Mouse (Mus musculus) intestine, embryonic 14.5 days (tissue): Measurements from ENCODE around the gene Prrt1. TPM values are rescaled to one million over a fixed set of nuclear protein-coding genes. Genes with fewer than 3 reads are reported as not detected.
A peak's percentile ranks its signal among the peaks of the same experiment; 100 is the strongest.

Experiments
- ATAC-seq: fragments of 200-750 bp; cut with Nextera tagmentation; replicated peaks from 2 replicates; pipeline ENCODE4 v1.8.0; 2017; ENCODE audit warnings: low read depth, moderate number of reproducible peaks, moderate TSS enrichment, moderate library complexity; ENCODE audit not compliant: low FRiP score, low TSS enrichment
- DNase-seq: peaks from one replicate; pipeline ENCODE4 v3.0.0-alpha.2; 2018; ENCODE audit warnings: low spot score
- H3K27ac ChIP-seq: fragments of 300-500 bp; sonication (generic); 2 replicates; pipeline ENCODE4 v1.5.1; 2014; ENCODE audit warnings: low read depth, mild to moderate bottlenecking, control low read depth
- H3K27me3 ChIP-seq: fragments of 300-500 bp; sonication (generic); replicated peaks from 2 replicates; pipeline ENCODE4 v1.6.1; 2014; ENCODE audit warnings: low read length, control low read depth; ENCODE audit not compliant: control insufficient read depth, insufficient read depth
- H3K36me3 ChIP-seq: fragments of 300-500 bp; sonication (generic); 2 replicates; pipeline ENCODE4 v1.6.1; 2014; ENCODE audit warnings: low read length, control low read depth; ENCODE audit not compliant: control insufficient read depth, insufficient read depth
- H3K4me1 ChIP-seq: fragments of 300-500 bp; sonication (generic); replicated peaks from 2 replicates; pipeline ENCODE4 v1.6.1; 2014; ENCODE audit warnings: low read length, control low read depth, mixed read lengths; ENCODE audit not compliant: control insufficient read depth, insufficient read depth
- H3K4me2 ChIP-seq: fragments of 300-500 bp; sonication (generic); 2 replicates; pipeline ENCODE4 v1.6.1; 2014; ENCODE audit warnings: low read length
- H3K4me3 ChIP-seq: fragments of 300-500 bp; sonication (generic); 2 replicates; pipeline ENCODE4 v1.5.1; 2014; ENCODE audit warnings: low read depth, low read length, control low read depth, mixed read lengths
- H3K9ac ChIP-seq: fragments of 300-500 bp; sonication (generic); 2 replicates; pipeline ENCODE4 v1.6.1; 2014; ENCODE audit warnings: mild to moderate bottlenecking, low read length
- H3K9me3 ChIP-seq: fragments of 300-500 bp; sonication (generic); 2 replicates; pipeline ENCODE4 v1.6.1; 2016; ENCODE audit warnings: low read length, control low read depth; ENCODE audit not compliant: control insufficient read depth
- WGBS: fragments of 180-500 bp; shearing (Covaris S2); extraction: QIAGEN DNeasy Blood & Tissue Kit; methylation state at CpG from one replicate; pipeline ENCODE4 v1.1.7; 2014; 5-methylcytosine and 5-hydroxymethylcytosine counted together
- polyA plus RNA-seq: library from polyadenylated mRNA; unstranded; fragments of >200 nt; fragmentation: Nextera tagmentation; extraction: Ambion mirVana; gene quantifications from 2 replicates; pipeline ENCODE4 v1.2.1, GENCODE M21; 2014

Prrt1 gene
- polyA plus RNA-seq, 1 experiment from 2014 or later, result 0.53 TPM

- Histone ChIP-seq H3K9me3 (no peaks in the 10 kb centered on the region), H3K9ac (no peak overlapping the region), H3K4me2 (no peak overlapping the region), H3K27me3 (no peaks in the 10 kb centered on the region), H3K4me1 (no peaks in the 10 kb centered on the region), H3K36me3 (peaks cover 67% of the 10 kb centered on the region), H3K27ac (no peak overlapping the region), H3K4me3 (no peak overlapping the region)
- WGBS, result 22% methylated on average over 6 of the region's 6 CpGs
- no peak for ATAC-seq
- peak; percentile 79 for DNase-seq
Observed at GRCm38 (mm10) chr17:34618999-34619398, 10.3 kb upstream of the Prrt1 start.

DNA sequence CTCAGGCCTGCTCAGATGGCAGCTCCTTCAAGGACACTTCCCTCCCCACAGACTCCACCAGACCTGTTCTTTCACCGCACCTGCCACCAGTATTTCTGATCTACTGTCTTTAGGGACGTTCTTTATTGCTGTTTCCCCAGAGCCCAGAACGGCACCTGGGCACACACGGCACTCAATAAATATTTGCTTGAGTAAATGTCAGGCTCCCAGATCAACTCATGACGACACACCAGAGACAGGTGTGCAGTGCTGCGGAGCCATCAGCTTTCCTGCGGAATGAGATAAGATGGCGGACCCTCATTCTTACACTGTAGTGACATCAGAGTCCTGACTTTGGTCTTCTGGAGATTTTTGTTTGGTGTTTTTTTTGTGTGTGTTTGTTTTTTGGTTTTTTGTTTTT, 8.3 kb upstream of the Prrt1 start:
- DNase-seq (no peak), ATAC-seq (no peak)
- Histone ChIP-seq H3K4me1 (peaks cover under 1% of the 10 kb centered on the region; the same call in 1 of the 2 replicates), H3K9me3 (no peaks in the 10 kb centered on the region), H3K27me3 (no peaks in the 10 kb centered on the region), H3K4me3 (no peak overlapping the region), H3K4me2 (no peak overlapping the region), H3K27ac (no peak overlapping the region), H3K9ac (no peak overlapping the region), H3K36me3 (peaks cover 55% of the 10 kb centered on the region)
- WGBS, result 80% methylated on average over 8 of the region's 8 CpGs

DNA sequence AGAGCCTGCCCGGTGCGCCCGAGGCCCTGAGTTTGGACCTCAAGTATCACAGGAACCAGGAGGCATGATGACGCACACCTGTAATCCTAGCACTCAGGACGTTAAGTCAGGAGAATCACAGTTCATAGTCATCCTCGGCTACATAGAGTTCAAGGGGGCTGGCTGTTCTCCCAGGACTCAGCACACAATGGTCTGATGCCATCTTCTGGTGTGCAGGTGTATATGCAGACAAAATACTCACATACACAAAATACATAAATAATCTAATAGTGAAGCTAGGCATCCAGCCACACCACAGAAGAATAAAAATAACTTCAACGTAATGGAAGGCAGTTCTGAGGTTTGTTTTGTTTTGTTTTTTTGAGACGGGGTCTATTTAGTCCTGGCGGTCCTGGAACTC, 6.2 kb upstream of the Prrt1 start:
- Histone ChIP-seq H3K4me3 (no peak overlapping the region), H3K4me2 (no peak overlapping the region), H3K4me1 (peaks cover 8% of the 10 kb centered on the region), H3K9me3 (no peaks in the 10 kb centered on the region), H3K27me3 (no peaks in the 10 kb centered on the region), H3K27ac (no peak overlapping the region), H3K36me3 (peaks cover 43% of the 10 kb centered on the region), H3K9ac (no peak overlapping the region)
- no peak for DNase-seq
- no peak for ATAC-seq
- WGBS, result 81% methylated on average over 9 of the region's 9 CpGs

DNA sequence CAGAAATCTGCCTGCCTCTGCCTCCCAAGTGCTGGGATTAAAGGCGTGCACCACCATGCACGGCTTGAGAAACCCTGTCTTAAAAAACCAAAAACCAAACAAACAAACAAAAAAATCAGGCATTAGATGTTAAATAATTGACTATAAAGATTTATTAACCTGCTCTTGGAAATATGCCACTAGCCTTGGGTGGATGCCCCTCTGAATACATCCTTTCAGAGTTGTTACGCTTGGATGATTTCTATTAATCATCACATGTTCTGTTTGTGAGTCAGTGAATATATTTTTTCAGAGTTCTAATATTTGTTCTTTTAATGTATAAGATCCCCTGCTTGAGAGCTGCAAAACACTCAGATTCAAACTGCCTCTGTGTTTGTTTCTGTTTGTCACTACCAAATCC, 4.4 kb upstream of the Prrt1 start:
- DNase-seq, result no peak
- Histone ChIP-seq H3K4me2 (no peak overlapping the region), H3K36me3 (peaks cover 35% of the 10 kb centered on the region), H3K9ac (no peak overlapping the region), H3K4me1 (peaks cover 25% of the 10 kb centered on the region), H3K9me3 (no peaks in the 10 kb centered on the region), H3K27ac (no peak overlapping the region), H3K27me3 (peaks cover 7% of the 10 kb centered on the region), H3K4me3 (no peak overlapping the region)
- ATAC-seq, result no peak
- WGBS, result 87% methylated on average over 3 of the region's 3 CpGs

- no peak for DNase-seq
- Histone ChIP-seq H3K4me3 (peak overlapping the region; percentile 71), H3K4me1 (peaks cover 34% of the 10 kb centered on the region), H3K27ac (peak overlapping the region; percentile 95), H3K4me2 (peak overlapping the region; percentile 76), H3K36me3 (peaks cover 27% of the 10 kb centered on the region), H3K9ac (peak overlapping the region; percentile 51), H3K27me3 (peaks cover 20% of the 10 kb centered on the region), H3K9me3 (no peaks in the 10 kb centered on the region)
- 51% methylated on average over 16 of the region's 16 CpGs for WGBS
- no peak for ATAC-seq
Observed at GRCm38 (mm10) chr17:34626062-34626772, 3.1 kb upstream of the Prrt1 start.

GRCm38 (mm10) chr17:34626773-34627092, 2.6 kb upstream of the Prrt1 start:
- WGBS, result under 1% methylated on average over 18 of the region's 18 CpGs
- DNase-seq (no peak), ATAC-seq (peak; percentile 43; the same call in 1 of the 2 replicates)
- Histone ChIP-seq H3K27ac (peak overlapping the region; percentile 95), H3K27me3 (peaks cover 25% of the 10 kb centered on the region), H3K9ac (peak overlapping the region; percentile 51), H3K36me3 (peaks cover 25% of the 10 kb centered on the region), H3K4me1 (peaks cover 39% of the 10 kb centered on the region), H3K4me3 (peak overlapping the region; percentile 71), H3K4me2 (peak overlapping the region; percentile 76), H3K9me3 (no peaks in the 10 kb centered on the region)

- peak overlapping the region; percentile 95 for H3K27ac ChIP-seq
- H3K4me1 ChIP-seq, result peaks cover 45% of the 10 kb centered on the region
- ATAC-seq (peak; percentile 73), DNase-seq (peak; percentile 93)
- WGBS, result under 1% methylated on average over 41 of the region's 45 CpGs
- peaks cover 31% of the 10 kb centered on the region for H3K27me3 ChIP-seq
- H3K9me3 ChIP-seq, result no peaks in the 10 kb centered on the region
- H3K4me3 ChIP-seq, result peak overlapping the region; percentile 71
- H3K4me2 ChIP-seq, result peak overlapping the region; percentile 76
- peak overlapping the region; percentile 70 for H3K9ac ChIP-seq
- peaks cover 19% of the 10 kb centered on the region for H3K36me3 ChIP-seq
Observed at GRCm38 (mm10) chr17:34627093-34627942, 2.0 kb upstream of the Prrt1 start.

GRCm38 (mm10) chr17:34627943-34628643, 1.2 kb upstream of the Prrt1 start, which contains the start of gene Ppt2:
Ppt2 (minus strand) TSS chr17:34628510.
- peak within 1 kb of the TSS; percentile 76 for H3K4me2 ChIP-seq
- DNase-seq (peak; percentile 85), ATAC-seq (0 out of 2 replicates have a peak, but pooled peaks have one; percentile 12)
- H3K27me3 ChIP-seq, result peaks cover 36% of the 10 kb centered on the region
- WGBS, result 2% methylated on average over 29 of the region's 29 CpGs
- H3K27ac ChIP-seq, result peak within 1 kb of the TSS; percentile 95
- peaks cover 11% of the 10 kb centered on the region for H3K36me3 ChIP-seq
- H3K4me3 ChIP-seq, result peak within 1 kb of the TSS; percentile 71
- no peaks in the 10 kb centered on the region for H3K9me3 ChIP-seq
- peaks cover 45% of the 10 kb centered on the region for H3K4me1 ChIP-seq
- H3K9ac ChIP-seq, result peak within 1 kb of the TSS; percentile 70
